Mouse (Mus musculus): ENCODE measurements around the gene Dgcr8. TPM values are rescaled to one million over a fixed set of nuclear protein-coding genes. Genes with fewer than 3 reads are reported as not detected.
A peak's percentile ranks its signal among the peaks of the same experiment; 100 is the strongest.
"Not testable (repeated sequence)": the region's sequence is repeated elsewhere in the genome, so short reads cannot be mapped to it uniquely, and the experiment has no call there.

The Dgcr8 gene
- polyA plus RNA-seq, 1 experiment: 70.0 TPM

GRCm38 (mm10) chr16:18325741-18326140, 36.7 kb upstream of the Dgcr8 start:
- Histone ChIP-seq H3K27me3 (ENCODE audit: control insufficient read depth, insufficient read depth, low read length) (no peaks in the 10 kb centered on the region), H3K4me1 (replicated peaks; ENCODE audit: control insufficient read depth, insufficient read depth, low read length) (peaks cover 6% of the 10 kb centered on the region), H3K36me3 (ENCODE audit: control insufficient read depth, insufficient read depth, low read length) (0 out of 2 replicates have a peak, but pooled peaks cover 4% of the 10 kb centered on the region), H3K4me3 (ENCODE audit: control insufficient read depth, insufficient read depth, low read length) (no peak overlapping the region), H3K27ac (ENCODE audit: control insufficient read depth, insufficient read depth, low read length) (no peak overlapping the region; the same call in 1 of the 2 replicates)
- TF ChIP-seq CTCF (IDR thresholded peaks at IDR 0.05; ENCODE audit: borderline replicate concordance, control insufficient read depth, extremely low read depth, insufficient read depth, low read length, poor library complexity): no peak
- TF ChIP-seq POLR2A (IDR thresholded peaks at IDR 0.05; ENCODE audit: control insufficient read depth, extremely low read depth, insufficient read depth, low read length, poor library complexity): no peak
- DNase-seq: peak; percentile 43
- WGBS: 8% methylated on average over 4 of the region's 4 CpGs

- Histone ChIP-seq H3K4me1 (replicated peaks; ENCODE audit: control insufficient read depth, insufficient read depth, low read length) (peaks cover 6% of the 10 kb centered on the region), H3K27ac (ENCODE audit: control insufficient read depth, insufficient read depth, low read length) (no peak overlapping the region), H3K36me3 (ENCODE audit: control insufficient read depth, insufficient read depth, low read length) (peaks cover 9% of the 10 kb centered on the region; the same call in 1 of the 2 replicates), H3K27me3 (ENCODE audit: control insufficient read depth, insufficient read depth, low read length) (no peaks in the 10 kb centered on the region), H3K4me3 (ENCODE audit: control insufficient read depth, insufficient read depth, low read length) (no peak overlapping the region)
- no peak for TF ChIP-seq POLR2A (IDR thresholded peaks at IDR 0.05; ENCODE audit: control insufficient read depth, extremely low read depth, insufficient read depth, low read length, poor library complexity)
- no peak for TF ChIP-seq CTCF (IDR thresholded peaks at IDR 0.05; ENCODE audit: borderline replicate concordance, control insufficient read depth, extremely low read depth, insufficient read depth, low read length, poor library complexity)
- DNase-seq: no peak
- WGBS: 88% methylated on average over 6 of the region's 6 CpGs
Observed at GRCm38 (mm10) chr16:18324031-18324430, 35.0 kb upstream of the Dgcr8 start.

GRCm38 (mm10) chr16:18323460-18323859, 34.4 kb upstream of the Dgcr8 start:
- H3K4me3 ChIP-seq (ENCODE audit: control insufficient read depth, insufficient read depth, low read length): no peak overlapping the region
- no peaks in the 10 kb centered on the region for H3K27me3 ChIP-seq (ENCODE audit: control insufficient read depth, insufficient read depth, low read length)
- H3K36me3 ChIP-seq (ENCODE audit: control insufficient read depth, insufficient read depth, low read length): peaks cover 9% of the 10 kb centered on the region; the same call in 1 of the 2 replicates
- H3K4me1 ChIP-seq (replicated peaks; ENCODE audit: control insufficient read depth, insufficient read depth, low read length): peaks cover 6% of the 10 kb centered on the region
- no peak overlapping the region for H3K27ac ChIP-seq (ENCODE audit: control insufficient read depth, insufficient read depth, low read length)
- 90% methylated on average over 2 of the region's 2 CpGs for WGBS
- TF ChIP-seq POLR2A (IDR thresholded peaks at IDR 0.05; ENCODE audit: control insufficient read depth, extremely low read depth, insufficient read depth, low read length, poor library complexity): no peak
- TF ChIP-seq CTCF (IDR thresholded peaks at IDR 0.05; ENCODE audit: borderline replicate concordance, control insufficient read depth, extremely low read depth, insufficient read depth, low read length, poor library complexity): no peak
- DNase-seq: no peak

DNA sequence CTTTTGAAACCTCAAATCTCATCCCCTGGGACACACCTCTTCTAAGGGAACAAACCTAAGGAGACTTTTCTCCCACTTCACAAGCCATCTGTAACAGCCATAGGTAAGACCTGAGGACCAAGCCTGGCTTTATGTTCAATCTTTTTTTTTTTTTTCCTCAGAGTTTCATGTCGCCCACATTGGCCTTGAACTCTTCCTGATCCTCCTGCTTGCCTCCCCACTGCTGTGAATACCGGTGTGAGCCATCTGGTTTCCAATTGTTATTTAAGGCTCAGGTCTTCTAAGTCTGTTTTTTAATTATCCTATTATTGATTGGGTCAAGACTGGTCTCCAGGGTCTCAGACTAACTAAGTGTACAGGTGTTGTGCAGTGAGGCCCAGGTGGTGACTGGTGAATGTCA, 32.4 kb upstream of the Dgcr8 start:
- TF ChIP-seq CTCF (IDR thresholded peaks at IDR 0.05; ENCODE audit: borderline replicate concordance, control insufficient read depth, extremely low read depth, insufficient read depth, low read length, poor library complexity) (no peak), POLR2A (IDR thresholded peaks at IDR 0.05; ENCODE audit: control insufficient read depth, extremely low read depth, insufficient read depth, low read length, poor library complexity) (no peak)
- no peak for DNase-seq
- no peak overlapping the region for H3K27ac ChIP-seq (ENCODE audit: control insufficient read depth, insufficient read depth, low read length)
- H3K4me1 ChIP-seq (replicated peaks; ENCODE audit: control insufficient read depth, insufficient read depth, low read length): peaks cover 6% of the 10 kb centered on the region
- H3K4me3 ChIP-seq (ENCODE audit: control insufficient read depth, insufficient read depth, low read length): no peak overlapping the region
- H3K36me3 ChIP-seq (ENCODE audit: control insufficient read depth, insufficient read depth, low read length): peaks cover 9% of the 10 kb centered on the region; the same call in 1 of the 2 replicates
- no peaks in the 10 kb centered on the region for H3K27me3 ChIP-seq (ENCODE audit: control insufficient read depth, insufficient read depth, low read length)
- 92% methylated on average over 2 of the region's 2 CpGs for WGBS

DNA sequence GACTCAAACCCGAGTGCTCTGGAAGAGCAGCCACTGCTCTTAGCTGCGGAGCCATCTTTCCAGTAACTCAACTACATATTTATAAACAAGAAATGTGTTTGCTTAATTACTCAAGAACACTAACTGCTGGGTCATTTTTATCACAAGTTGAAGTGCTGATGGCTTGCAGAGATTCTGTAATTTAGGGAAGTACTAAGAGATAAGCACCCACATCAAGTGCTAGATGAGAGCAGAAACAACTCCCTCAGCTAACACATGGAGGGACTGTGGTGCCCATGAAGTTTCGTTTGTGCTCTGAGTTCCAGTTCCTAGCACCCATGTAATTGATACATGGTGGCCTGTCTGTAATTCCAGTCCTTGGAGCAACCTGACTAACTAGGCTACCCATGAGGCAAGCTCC, 29.9 kb upstream of the Dgcr8 start:
- DNase-seq: no peak
- H3K4me1 ChIP-seq (replicated peaks; ENCODE audit: control insufficient read depth, insufficient read depth, low read length): no peaks in the 10 kb centered on the region
- H3K27me3 ChIP-seq (ENCODE audit: control insufficient read depth, insufficient read depth, low read length): no peaks in the 10 kb centered on the region
- H3K36me3 ChIP-seq (ENCODE audit: control insufficient read depth, insufficient read depth, low read length): peaks cover 9% of the 10 kb centered on the region; the same call in 1 of the 2 replicates
- no peak overlapping the region for H3K27ac ChIP-seq (ENCODE audit: control insufficient read depth, insufficient read depth, low read length)
- no peak overlapping the region for H3K4me3 ChIP-seq (ENCODE audit: control insufficient read depth, insufficient read depth, low read length)
- TF ChIP-seq POLR2A (IDR thresholded peaks at IDR 0.05; ENCODE audit: control insufficient read depth, extremely low read depth, insufficient read depth, low read length, poor library complexity) (no peak), CTCF (IDR thresholded peaks at IDR 0.05; ENCODE audit: borderline replicate concordance, control insufficient read depth, extremely low read depth, insufficient read depth, low read length, poor library complexity) (no peak)
- 93% methylated on average over 3 of the region's 3 CpGs for WGBS

GRCm38 (mm10) chr16:18308159-18308558, 19.1 kb upstream of the Dgcr8 start:
- Histone ChIP-seq H3K27ac (ENCODE audit: control insufficient read depth, insufficient read depth, low read length) (no peak overlapping the region), H3K27me3 (ENCODE audit: control insufficient read depth, insufficient read depth, low read length) (no peaks in the 10 kb centered on the region), H3K4me3 (ENCODE audit: control insufficient read depth, insufficient read depth, low read length) (no peak overlapping the region), H3K36me3 (ENCODE audit: control insufficient read depth, insufficient read depth, low read length) (peaks cover 7% of the 10 kb centered on the region), H3K4me1 (replicated peaks; ENCODE audit: control insufficient read depth, insufficient read depth, low read length) (no peaks in the 10 kb centered on the region)
- no peak for TF ChIP-seq CTCF (IDR thresholded peaks at IDR 0.05; ENCODE audit: borderline replicate concordance, control insufficient read depth, extremely low read depth, insufficient read depth, low read length, poor library complexity)
- no peak for TF ChIP-seq POLR2A (IDR thresholded peaks at IDR 0.05; ENCODE audit: control insufficient read depth, extremely low read depth, insufficient read depth, low read length, poor library complexity)
- WGBS: 95% methylated on average over 1 of the region's 1 CpGs
- DNase-seq: no peak

DNA sequence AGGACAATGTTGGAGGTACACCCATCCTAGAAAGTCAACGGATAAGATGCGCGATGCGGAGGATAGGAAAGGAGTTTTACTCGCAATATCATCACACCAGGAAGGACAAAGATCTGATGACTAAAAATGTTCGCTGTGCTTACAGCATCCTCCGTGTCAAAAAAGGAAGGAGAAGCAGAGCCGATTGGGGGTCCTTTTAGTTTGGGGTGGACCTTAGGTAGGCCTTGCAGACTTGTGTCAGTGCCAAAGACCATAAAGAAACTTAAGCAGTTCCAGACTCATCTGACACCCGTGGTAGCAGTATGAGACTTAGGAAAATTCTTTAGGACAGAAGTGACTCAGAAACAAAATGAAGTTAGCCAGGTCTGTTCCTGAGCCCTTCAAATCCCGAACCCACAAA, 568 bp upstream of the Dgcr8 start:
- H3K27me3 ChIP-seq (ENCODE audit: control insufficient read depth, insufficient read depth, low read length); H3K36me3 ChIP-seq (ENCODE audit: control insufficient read depth, insufficient read depth, low read length); H3K4me1 ChIP-seq (replicated peaks; ENCODE audit: control insufficient read depth, insufficient read depth, low read length); DNase-seq: not testable (repeated sequence)
- Histone ChIP-seq H3K4me3 (ENCODE audit: control insufficient read depth, insufficient read depth, low read length) (peak overlapping the region; percentile 47), H3K27ac (ENCODE audit: control insufficient read depth, insufficient read depth, low read length) (peak overlapping the region; percentile 32; the same call in 1 of the 2 replicates)
- 0% methylated on average over 10 of the region's 10 CpGs for WGBS
